Mouse (Mus musculus) cerebellum, adult (tissue): ENCODE data around the gene Supt20.
"Not testable (repeated sequence)": the region's sequence is repeated elsewhere in the genome, so short reads cannot be mapped to it uniquely, and the experiment has no call there.

Experiments used
- ATAC-seq: cut with Nextera tagmentation; 2 replicates; pipeline ENCODE4 v1.9.2; 2017; ENCODE audit warnings: mild to moderate bottlenecking, moderate library complexity, mixed read lengths; ENCODE audit not compliant: insufficient number of reproducible peaks, low FRiP score, low TSS enrichment

Supt20 gene

GRCm38 (mm10) chr3:54753411-54753810 lies 60.8 kb downstream of the Supt20 start:
- no peak for ATAC-seq

- ATAC-seq = peak; percentile 78
Observed at GRCm38 (mm10) chr3:54755145-54756041, 62.8 kb downstream of the Supt20 start, which contains the start of gene Smad9. Smad9 (plus strand) TSS chr3:54755582.

GRCm38 (mm10) chr3:54756058-54756457 lies 63.5 kb downstream of the Supt20 start:
- ATAC-seq = peak; percentile 36; the same call in 1 of the 2 replicates

GRCm38 (mm10) chr3:54757446-54757845 lies 64.8 kb downstream of the Supt20 start:
- ATAC-seq = no peak

- no peak for ATAC-seq
Observed at GRCm38 (mm10) chr3:54759211-54759610, 66.6 kb downstream of the Supt20 start.

GRCm38 (mm10) chr3:54760321-54761115 lies 67.9 kb downstream of the Supt20 start:
- ATAC-seq = no peak

GRCm38 (mm10) chr3:54761258-54761657 lies 68.7 kb downstream of the Supt20 start:
- no peak for ATAC-seq

GRCm38 (mm10) chr3:54764418-54764817 lies 71.8 kb downstream of the Supt20 start:
- ATAC-seq = peak; percentile 66

GRCm38 (mm10) chr3:54765521-54765920 lies 72.9 kb downstream of the Supt20 start:
- not testable (repeated sequence) for ATAC-seq

GRCm38 (mm10) chr3:54766034-54766433 lies 73.4 kb downstream of the Supt20 start:
- ATAC-seq = no peak

GRCm38 (mm10) chr3:54766811-54767210 lies 74.2 kb downstream of the Supt20 start:
- no peak for ATAC-seq

GRCm38 (mm10) chr3:54768592-54768991 lies 76.0 kb downstream of the Supt20 start:
- no peak for ATAC-seq

- no peak for ATAC-seq
Observed at GRCm38 (mm10) chr3:54769349-54770275, 77.0 kb downstream of the Supt20 start.

- no peak for ATAC-seq
Observed at GRCm38 (mm10) chr3:54773613-54774012, 81.0 kb downstream of the Supt20 start.

- ATAC-seq = no peak
Observed at GRCm38 (mm10) chr3:54775989-54776631, 83.5 kb downstream of the Supt20 start.
